Mouse (Mus musculus) neural tube, embryonic 11.5 days (tissue): ENCODE measurements around the gene Haghl. TPM values are rescaled to one million over a fixed set of nuclear protein-coding genes. Genes with fewer than 3 reads are reported as not detected.

Experiments
- ATAC-seq: fragments of 200-750 bp; cut with Nextera tagmentation; 2 replicates; pipeline ENCODE4 v1.8.0; 2017; ENCODE audit warnings: moderate number of reproducible peaks, mild to moderate bottlenecking, moderate TSS enrichment, moderate library complexity; ENCODE audit not compliant: insufficient read depth, low FRiP score, low TSS enrichment
- DNase-seq: peaks from one replicate; pipeline ENCODE4 v3.0.0-alpha.2; 2015; ENCODE audit warnings: low spot score
- H3K27ac ChIP-seq: fragments of 300-500 bp; sonication (generic); 2 replicates; pipeline ENCODE4 v1.5.1; 2014; ENCODE audit warnings: low read depth, mild to moderate bottlenecking, low read length
- H3K27me3 ChIP-seq: fragments of 300-500 bp; sonication (generic); 2 replicates; pipeline ENCODE4 v1.6.1; 2014; ENCODE audit warnings: mild to moderate bottlenecking, low read length, mixed read lengths; ENCODE audit not compliant: control insufficient read depth, insufficient read depth
- H3K36me3 ChIP-seq: fragments of 300-500 bp; sonication (generic); 2 replicates; pipeline ENCODE4 v1.6.1; 2014; ENCODE audit warnings: mild to moderate bottlenecking, low read length, moderate library complexity, mixed read lengths; ENCODE audit not compliant: control insufficient read depth, insufficient read depth
- H3K4me1 ChIP-seq: fragments of 300-500 bp; sonication (generic); 2 replicates; pipeline ENCODE4 v1.6.1; 2014; ENCODE audit warnings: low read length, mixed read lengths; ENCODE audit not compliant: control insufficient read depth, insufficient read depth
- H3K4me2 ChIP-seq: fragments of 300-500 bp; sonication (generic); 2 replicates; pipeline ENCODE4 v1.6.1; 2014; ENCODE audit warnings: low read depth, mild to moderate bottlenecking, moderate library complexity
- H3K4me3 ChIP-seq: fragments of 300-500 bp; sonication (generic); 2 replicates; pipeline ENCODE4 v1.5.1; 2014; ENCODE audit warnings: low read depth, low read length
- H3K9ac ChIP-seq: fragments of 300-500 bp; sonication (generic); 2 replicates; pipeline ENCODE4 v1.6.1; 2014; ENCODE audit warnings: mild to moderate bottlenecking, low read length
- H3K9me3 ChIP-seq: fragments of 300-500 bp; sonication (generic); 2 replicates; pipeline ENCODE4 v1.6.1; 2016; ENCODE audit warnings: low read length; ENCODE audit not compliant: control insufficient read depth
- WGBS: fragments of 180-500 bp; shearing (Covaris S2); extraction: QIAGEN DNeasy Blood & Tissue Kit; methylation state at CpG from one replicate; pipeline ENCODE4 v1.1.7; 2014; 5-methylcytosine and 5-hydroxymethylcytosine counted together
- polyA plus RNA-seq: library from polyadenylated mRNA; unstranded; fragments of >200 nt; fragmentation: Nextera tagmentation; extraction: Ambion mirVana; gene quantifications from 2 replicates; pipeline ENCODE4 v1.2.1, GENCODE M21; 2014

Haghl gene
- polyA plus RNA-seq, 1 experiment from 2014 or later, result 74.6 TPM

DNA sequence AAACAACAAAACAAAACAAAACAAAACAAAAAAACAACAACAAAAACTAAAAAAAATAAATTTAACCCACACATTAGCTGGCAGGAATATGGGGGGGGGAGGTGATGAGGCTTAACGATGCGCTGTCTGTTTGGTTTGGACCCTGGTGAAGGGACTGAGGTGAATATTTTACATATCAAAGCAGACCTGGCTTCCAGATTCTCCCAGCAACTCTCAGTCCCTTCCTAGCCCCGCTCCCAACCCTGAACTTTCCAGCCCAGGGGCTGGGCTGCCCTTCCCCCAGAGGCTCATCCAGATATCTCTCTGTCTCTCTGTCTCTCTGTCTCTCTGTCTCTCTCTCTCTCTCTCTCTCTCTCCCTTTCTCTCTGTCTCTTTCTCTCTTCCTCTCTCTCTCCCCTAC is 22.9 kb downstream of the Haghl start:
- Histone ChIP-seq H3K4me1 (no peaks in the 10 kb centered on the region), H3K4me3 (no peak overlapping the region), H3K9ac (no peak overlapping the region), H3K27me3 (no peaks in the 10 kb centered on the region), H3K36me3 (no peaks in the 10 kb centered on the region), H3K4me2 (no peak overlapping the region), H3K27ac (no peak overlapping the region), H3K9me3 (no peaks in the 10 kb centered on the region)
- DNase-seq (no peak), ATAC-seq (no peak)
- 43% methylated on average over 3 of the region's 3 CpGs for WGBS

DNA sequence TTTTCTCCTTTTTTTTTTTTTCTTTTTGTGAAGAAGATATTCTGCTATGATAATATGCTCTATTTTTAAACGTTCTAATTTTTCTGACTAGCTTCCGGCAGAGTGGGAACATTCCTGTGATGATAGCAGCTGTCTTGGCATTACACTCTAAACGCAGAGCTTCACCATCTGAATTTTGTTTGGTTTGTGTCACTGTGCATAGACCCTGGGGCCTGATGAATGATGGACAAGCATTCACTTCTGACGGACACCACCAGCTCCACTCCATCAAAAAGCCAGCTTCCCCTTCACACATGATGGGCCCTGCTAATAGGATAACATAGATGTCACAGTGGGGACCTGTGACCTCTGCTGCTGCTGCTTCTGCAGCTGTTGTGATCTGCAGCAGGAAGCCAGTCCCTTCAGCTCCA is 23.9 kb downstream of the Haghl start:
- Histone ChIP-seq H3K36me3 (no peaks in the 10 kb centered on the region), H3K27me3 (no peaks in the 10 kb centered on the region), H3K9me3 (no peaks in the 10 kb centered on the region), H3K27ac (no peak overlapping the region), H3K4me3 (no peak overlapping the region), H3K4me2 (no peak overlapping the region), H3K9ac (no peak overlapping the region), H3K4me1 (no peaks in the 10 kb centered on the region)
- ATAC-seq, result no peak
- WGBS, result 65% methylated on average over 4 of the region's 4 CpGs
- no peak for DNase-seq

GRCm38 (mm10) chr17:25760148-25760547 is 25.3 kb downstream of the Haghl start:
- DNase-seq (no peak), ATAC-seq (no peak)
- Histone ChIP-seq H3K4me2 (no peak overlapping the region), H3K4me3 (no peak overlapping the region), H3K4me1 (no peaks in the 10 kb centered on the region), H3K9me3 (no peaks in the 10 kb centered on the region), H3K36me3 (no peaks in the 10 kb centered on the region), H3K27me3 (no peaks in the 10 kb centered on the region), H3K27ac (no peak overlapping the region), H3K9ac (no peak overlapping the region)
- 78% methylated on average over 8 of the region's 8 CpGs for WGBS

DNA sequence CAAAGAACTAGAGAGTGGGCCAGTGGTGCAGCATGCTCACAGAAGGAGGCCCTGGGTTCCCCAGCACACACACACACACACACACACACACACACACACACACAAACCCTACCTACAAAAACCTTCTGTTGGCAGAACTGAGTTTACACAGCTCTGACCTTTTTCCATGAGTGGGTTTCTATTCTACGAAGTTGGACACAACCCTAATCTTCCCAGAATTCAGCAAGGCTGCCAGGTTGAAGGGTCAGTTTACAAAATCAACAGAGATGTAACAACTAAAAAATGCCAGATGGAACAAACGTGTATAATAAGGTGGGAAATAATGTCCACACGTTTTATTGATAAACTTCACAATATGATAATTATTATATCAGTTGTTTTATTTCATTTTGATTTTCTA is 27.8 kb downstream of the Haghl start:
- Histone ChIP-seq H3K4me1 (no peaks in the 10 kb centered on the region), H3K4me3 (no peak overlapping the region), H3K27ac (no peak overlapping the region), H3K36me3 (no peaks in the 10 kb centered on the region), H3K4me2 (no peak overlapping the region), H3K27me3 (no peaks in the 10 kb centered on the region), H3K9ac (no peak overlapping the region), H3K9me3 (no peaks in the 10 kb centered on the region)
- no peak for DNase-seq
- ATAC-seq, result no peak
- 77% methylated on average over 3 of the region's 3 CpGs for WGBS

- WGBS, result 87% methylated on average over 9 of the region's 9 CpGs
- H3K36me3 ChIP-seq, result no peaks in the 10 kb centered on the region
- no peak for ATAC-seq
- H3K4me3 ChIP-seq, result no peak overlapping the region
- H3K9ac ChIP-seq, result no peak overlapping the region
- no peak for DNase-seq
- H3K4me2 ChIP-seq, result no peak overlapping the region
- no peaks in the 10 kb centered on the region for H3K4me1 ChIP-seq
- H3K27me3 ChIP-seq, result no peaks in the 10 kb centered on the region
- no peak overlapping the region for H3K27ac ChIP-seq
- H3K9me3 ChIP-seq, result no peaks in the 10 kb centered on the region
These were observed 28.9 kb downstream of the Haghl start for GRCm38 (mm10) chr17:25756378-25757242.

DNA sequence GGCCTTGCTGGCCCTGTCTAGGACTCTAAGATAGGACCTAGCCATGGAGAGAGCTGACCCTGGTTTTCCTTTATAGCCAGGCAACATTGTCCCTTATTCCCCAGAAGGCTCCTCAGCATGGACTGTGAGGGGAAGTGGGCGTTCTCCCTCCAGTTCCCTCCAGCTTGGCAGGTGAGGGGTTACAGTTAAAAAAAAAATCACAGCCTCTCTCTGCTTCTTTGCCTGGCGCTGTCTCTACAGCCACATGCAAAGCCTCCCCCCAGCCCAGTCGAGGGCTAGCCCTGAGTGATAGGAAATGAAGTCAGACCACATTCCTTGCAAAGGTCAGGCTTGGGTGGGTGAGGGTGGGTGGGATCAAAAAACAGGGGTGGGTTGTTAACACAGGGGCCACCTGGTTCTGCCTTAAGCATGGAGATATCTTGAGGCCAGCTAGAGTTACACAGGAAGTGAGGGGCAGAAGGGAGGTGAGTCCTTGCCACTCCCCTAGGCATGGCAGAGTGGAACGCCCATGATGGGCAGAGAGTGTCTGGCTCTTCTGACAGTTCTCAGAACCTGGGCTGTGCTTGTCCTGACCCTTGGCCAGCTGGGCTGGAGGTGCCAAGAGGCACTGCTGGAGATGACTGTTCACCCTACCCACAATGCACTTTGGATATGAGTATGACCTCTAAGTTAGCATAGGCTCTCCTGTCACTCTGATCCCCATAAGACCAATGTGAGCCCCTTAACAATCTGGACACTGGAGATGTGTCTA is 29.7 kb downstream of the Haghl start:
- ATAC-seq (no peak), DNase-seq (no peak)
- Histone ChIP-seq H3K27me3 (no peaks in the 10 kb centered on the region), H3K27ac (no peak overlapping the region), H3K36me3 (no peaks in the 10 kb centered on the region), H3K9me3 (no peaks in the 10 kb centered on the region), H3K4me1 (no peaks in the 10 kb centered on the region), H3K4me3 (no peak overlapping the region), H3K4me2 (no peak overlapping the region), H3K9ac (no peak overlapping the region)
- WGBS, result 56% methylated on average over 4 of the region's 4 CpGs

GRCm38 (mm10) chr17:25755086-25755485 is 30.4 kb downstream of the Haghl start:
- no peaks in the 10 kb centered on the region for H3K9me3 ChIP-seq
- H3K27me3 ChIP-seq, result no peaks in the 10 kb centered on the region
- ATAC-seq, result no peak
- no peaks in the 10 kb centered on the region for H3K4me1 ChIP-seq
- no peaks in the 10 kb centered on the region for H3K36me3 ChIP-seq
- WGBS, result 75% methylated on average over 4 of the region's 4 CpGs
- no peak overlapping the region for H3K4me2 ChIP-seq
- no peak for DNase-seq
- H3K9ac ChIP-seq, result no peak overlapping the region
- no peak overlapping the region for H3K4me3 ChIP-seq
- H3K27ac ChIP-seq, result no peak overlapping the region

DNA sequence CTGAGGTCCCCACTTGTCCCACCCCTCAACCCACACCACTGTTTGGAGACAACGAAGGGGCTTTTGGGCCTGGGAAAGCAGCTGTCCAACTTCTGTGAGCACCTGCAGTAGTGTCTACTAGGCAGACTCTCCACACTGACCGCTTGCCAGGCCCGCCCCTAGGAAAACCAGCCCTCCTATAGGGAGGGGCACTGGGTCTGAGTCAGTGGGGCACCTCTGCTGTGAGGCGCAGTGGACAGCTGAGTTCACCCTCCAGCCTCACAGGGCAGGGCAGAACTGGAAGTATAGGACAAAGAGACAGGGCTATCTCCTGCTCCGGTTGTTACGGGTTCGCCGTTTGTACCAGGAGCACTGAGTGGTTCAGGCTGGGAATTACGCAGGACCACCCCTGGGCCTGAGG is 31.2 kb downstream of the Haghl start, which contains the start of gene Msln:
TSS of gene Msln (minus strand) at position 138 of the 400 bp plus-strand sequence.
- no peak for ATAC-seq
- WGBS, result 88% methylated on average over 9 of the region's 9 CpGs
- no peak within 1 kb of the TSS for H3K4me3 ChIP-seq

DNA sequence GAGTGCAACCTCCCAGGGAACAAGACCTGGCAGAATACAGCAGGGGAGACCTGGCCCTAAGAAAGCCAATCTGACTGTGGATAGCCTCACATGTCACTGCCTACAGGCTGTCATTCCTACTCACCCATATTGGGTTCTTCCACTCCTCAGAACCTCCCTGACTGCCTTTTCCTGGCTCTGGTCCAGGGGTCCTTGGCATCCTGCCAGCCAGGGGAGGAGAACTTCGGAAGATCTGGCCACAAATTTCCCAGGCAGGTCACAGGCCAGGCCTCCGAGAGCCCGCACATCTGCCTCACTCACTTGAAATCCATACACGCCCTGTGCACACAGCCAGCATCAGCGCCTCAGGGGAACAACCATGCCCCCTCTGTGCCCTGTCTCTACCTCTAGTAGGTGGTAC is 34.0 kb downstream of the Haghl start:
- no peak overlapping the region for H3K4me3 ChIP-seq
- ATAC-seq, result no peak
- H3K4me1 ChIP-seq, result no peaks in the 10 kb centered on the region

More for the DNA sequence above, 31.2 kb downstream of the Haghl start, which contains the start of gene Msln:
- Histone ChIP-seq H3K9ac (no peak within 1 kb of the TSS), H3K4me2 (no peak within 1 kb of the TSS), H3K9me3 (no peaks in the 10 kb centered on the region), H3K27me3 (no peaks in the 10 kb centered on the region), H3K4me1 (no peaks in the 10 kb centered on the region), H3K36me3 (no peaks in the 10 kb centered on the region), H3K27ac (no peak within 1 kb of the TSS)
- DNase-seq, result no peak

More for the DNA sequence above, 34.0 kb downstream of the Haghl start:
- no peaks in the 10 kb centered on the region for H3K27me3 ChIP-seq
- 71% methylated on average over 5 of the region's 5 CpGs for WGBS
- H3K9me3 ChIP-seq, result no peaks in the 10 kb centered on the region
- no peak overlapping the region for H3K9ac ChIP-seq
- DNase-seq, result no peak
- H3K4me2 ChIP-seq, result no peak overlapping the region
- H3K27ac ChIP-seq, result no peak overlapping the region
- no peaks in the 10 kb centered on the region for H3K36me3 ChIP-seq
